Mouse (Mus musculus): ENCODE measurements around the gene Gper1. TPM values are rescaled to one million over a fixed set of nuclear protein-coding genes. Genes with fewer than 3 reads are reported as not detected.

The Gper1 gene
- total RNA-seq (2021): 1 to 10 TPM; 2.8 to 4.7 TPM
- long read RNA-seq, experiment 1, transcript Gper1-201 (3 exons, 2,537 nt): major isoform, 11 of 11 reads
- long read RNA-seq, experiment 1, partial matches to known transcripts: 0 of 11 reads
- long read RNA-seq, experiment 1, other reads (novel, unspliced or antisense): 0 of 11 reads
- long read RNA-seq, experiment 2, partial matches to known transcripts: 0 of 3 reads
- long read RNA-seq, experiment 2, other reads (novel, unspliced or antisense): 1 of 3 reads

GRCm38 (mm10) chr5:139423026-139423865 is at the start of gene Gper1:
TSS of gene Gper1 (plus strand) at chr5:139423151.
- peak; percentile 60 to 64 for DNase-seq

GRCm38 (mm10) chr5:139373889-139374444 is 49.0 kb upstream of the Gper1 start:
- no peak for DNase-seq

DNA sequence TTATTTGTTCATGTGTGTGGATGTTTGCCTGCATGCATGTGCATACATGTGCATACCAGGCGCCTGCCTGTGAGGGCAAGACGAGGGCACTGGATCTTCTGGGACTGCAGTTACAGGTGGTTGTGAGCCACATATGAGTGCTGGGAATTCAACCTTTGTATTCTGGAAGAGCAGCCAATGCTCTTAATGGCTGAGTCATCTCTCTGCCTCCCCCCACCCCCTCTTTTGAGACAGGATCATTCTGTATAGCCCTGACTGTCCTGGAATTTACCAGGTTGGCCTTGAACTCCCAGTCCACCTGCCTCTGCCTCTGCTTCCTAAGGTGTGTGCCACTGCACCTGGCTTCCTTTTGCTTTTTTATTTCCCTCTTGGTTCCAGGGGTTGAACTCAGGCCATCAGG is 48.1 kb upstream of the Gper1 start:
- no peak for DNase-seq

DNA sequence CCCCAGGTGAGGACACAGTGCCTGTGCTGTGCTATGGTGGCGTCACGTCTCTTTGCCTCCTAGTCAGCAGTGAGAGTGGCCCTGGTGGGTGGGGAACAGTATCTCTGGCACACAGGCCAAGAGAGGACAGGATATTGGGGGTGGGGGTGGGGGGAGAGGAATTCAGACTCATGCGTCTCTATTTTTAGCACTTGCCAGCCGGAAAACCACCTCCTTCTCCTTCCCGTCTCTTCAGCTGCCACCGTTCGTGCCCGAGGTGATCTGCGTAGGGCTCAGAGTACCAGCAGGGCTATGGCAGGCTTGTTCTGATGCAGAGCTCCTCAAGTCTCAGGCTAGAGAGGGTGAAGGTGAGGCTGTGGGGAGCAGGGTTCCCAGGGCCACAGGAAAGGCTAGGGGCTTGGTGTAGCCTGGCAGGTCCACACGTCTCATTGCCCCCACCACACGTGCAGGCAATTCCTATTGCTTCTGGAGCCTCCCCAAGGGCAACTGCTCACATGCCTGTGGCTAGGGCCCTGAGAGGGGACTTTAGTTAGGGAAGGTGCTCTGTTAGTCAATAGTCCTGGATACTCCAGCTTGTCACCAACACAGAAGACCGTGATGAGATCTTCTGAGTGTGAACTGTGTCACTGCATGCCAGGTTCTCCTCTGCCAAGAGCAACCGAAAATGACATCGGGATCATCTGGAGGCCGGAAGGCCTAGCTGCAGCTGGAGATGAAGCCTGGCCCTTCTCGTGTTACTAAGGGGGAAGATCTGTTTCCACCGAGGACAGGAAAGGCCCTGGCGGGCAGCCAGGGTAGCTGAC is 45.3 kb upstream of the Gper1 start, which contains the start of gene Gpr146:
TSS of gene Gpr146 (plus strand) at position 230 of the 803 bp plus-strand sequence.
- peak; percentile 81 to 87 for DNase-seq

DNA sequence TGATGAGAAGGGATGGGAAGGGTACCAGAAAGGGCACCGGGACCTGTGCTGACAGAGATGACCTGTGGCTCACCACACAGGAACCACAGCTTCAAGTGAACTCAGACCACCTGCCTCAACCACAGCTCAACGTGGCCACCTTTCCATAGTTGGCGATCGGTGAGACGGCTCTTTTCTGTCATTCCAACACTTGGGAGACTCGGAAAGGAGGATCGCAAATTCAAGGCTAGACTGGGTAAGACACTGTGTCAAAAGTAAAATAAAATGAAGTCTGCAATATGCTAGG is 44.7 kb upstream of the Gper1 start:
- no peak for DNase-seq

GRCm38 (mm10) chr5:139378986-139379629 is 43.8 kb upstream of the Gper1 start:
- peak; percentile 86 to 87 for DNase-seq

DNA sequence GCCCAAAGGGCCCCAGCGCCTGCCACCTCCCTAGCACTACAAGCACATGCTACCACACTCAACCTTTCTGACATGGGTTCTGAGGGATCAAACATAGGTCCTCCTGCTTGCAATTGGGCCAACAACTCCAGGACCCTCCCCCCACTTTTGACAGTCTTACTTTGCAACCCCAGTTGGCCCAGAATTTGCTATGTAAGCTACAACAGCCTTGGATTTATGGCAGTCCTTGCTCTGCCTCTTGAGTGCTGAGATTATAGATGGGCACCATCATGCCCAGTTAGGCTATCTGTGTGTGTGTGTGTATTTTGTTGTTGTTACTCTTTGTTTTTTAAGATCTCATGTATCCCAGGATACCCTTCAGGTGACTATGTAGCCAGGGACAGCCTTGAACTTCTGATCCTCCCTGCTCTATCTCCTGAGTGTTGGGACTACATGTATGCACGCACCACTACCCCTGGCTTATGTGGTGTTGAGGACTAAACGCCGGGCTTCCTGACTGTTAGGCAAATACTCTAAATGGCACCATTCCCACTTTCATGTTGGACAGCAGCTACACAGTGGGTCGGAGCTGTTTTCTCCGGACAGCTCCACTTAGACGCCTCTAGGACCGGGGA is 43.1 kb upstream of the Gper1 start:
- no peak for DNase-seq

- peak; percentile 98 to 99 for DNase-seq
These were observed 42.3 kb upstream of the Gper1 start for GRCm38 (mm10) chr5:139380385-139381248.

DNA sequence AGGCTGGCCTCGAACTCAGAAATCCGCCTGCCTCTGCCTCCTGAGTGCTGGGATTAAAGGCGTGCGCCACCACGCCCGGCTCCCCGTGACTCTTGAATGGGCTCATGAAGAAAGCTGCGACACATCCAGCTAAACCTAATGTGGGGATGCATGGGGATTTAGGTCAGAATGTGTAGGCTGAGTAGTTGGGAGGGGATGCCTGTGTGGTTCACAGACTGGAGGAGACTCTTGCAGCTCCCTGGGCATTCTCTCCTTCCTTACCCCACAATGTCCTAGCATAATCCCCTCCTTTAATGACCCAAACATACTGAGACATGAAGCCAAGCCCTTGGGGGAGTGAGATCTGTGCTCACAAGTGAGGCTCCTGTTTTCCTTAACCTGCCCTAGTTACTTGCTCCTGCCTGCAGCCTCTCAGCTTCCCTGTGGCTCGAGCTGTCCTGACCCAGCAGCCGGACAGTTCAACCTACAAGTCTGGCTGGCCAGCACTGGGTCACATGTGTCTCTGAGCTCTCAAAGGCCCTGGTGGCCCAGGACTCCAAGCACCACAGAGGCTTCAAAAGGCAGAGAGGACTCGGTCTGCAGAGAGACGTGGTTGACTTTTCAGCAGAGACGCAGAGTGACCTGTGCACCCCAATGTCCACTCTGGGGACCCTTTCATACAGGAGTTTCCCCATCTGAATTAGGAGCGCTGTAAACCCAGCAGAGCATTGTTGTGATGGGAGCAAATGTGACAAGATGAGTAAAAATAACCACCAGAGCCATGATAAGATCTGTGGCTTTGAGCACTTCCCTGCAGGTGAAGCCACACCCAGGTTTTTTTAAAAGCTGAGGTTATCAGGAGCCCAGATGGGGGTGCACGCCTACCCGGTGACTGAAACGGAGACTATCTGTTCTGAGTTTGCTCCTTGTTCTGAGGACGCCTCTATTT is 41.1 kb upstream of the Gper1 start:
- no peak for DNase-seq

- DNase-seq: peak; percentile 52 to 66
These were observed 40.2 kb upstream of the Gper1 start for GRCm38 (mm10) chr5:139382760-139383159.

- DNase-seq: no peak
These were observed 39.7 kb upstream of the Gper1 start for GRCm38 (mm10) chr5:139383234-139383633.

DNA sequence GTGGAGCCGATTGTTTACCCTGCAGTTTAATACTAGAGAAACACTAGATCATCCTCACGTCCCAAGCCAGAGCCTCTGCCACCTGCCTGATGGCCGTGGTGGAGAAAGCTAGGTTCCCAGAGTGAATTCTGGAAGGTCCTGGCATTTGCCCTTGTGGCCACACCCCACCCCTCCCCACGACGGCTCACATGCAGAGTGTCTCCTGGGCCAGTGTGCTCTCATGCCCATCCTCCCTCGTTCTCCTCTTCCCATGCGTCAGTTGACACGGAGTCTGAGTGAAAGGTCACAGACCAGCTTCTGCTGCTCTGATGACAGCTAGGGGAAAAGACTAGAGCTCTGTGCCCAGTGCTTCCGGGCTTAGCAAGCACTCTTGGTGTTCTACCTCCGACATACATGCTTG is 38.4 kb upstream of the Gper1 start:
- DNase-seq: peak; percentile 62 to 78

GRCm38 (mm10) chr5:139386047-139386446 is 36.9 kb upstream of the Gper1 start:
- no peak for DNase-seq

DNA sequence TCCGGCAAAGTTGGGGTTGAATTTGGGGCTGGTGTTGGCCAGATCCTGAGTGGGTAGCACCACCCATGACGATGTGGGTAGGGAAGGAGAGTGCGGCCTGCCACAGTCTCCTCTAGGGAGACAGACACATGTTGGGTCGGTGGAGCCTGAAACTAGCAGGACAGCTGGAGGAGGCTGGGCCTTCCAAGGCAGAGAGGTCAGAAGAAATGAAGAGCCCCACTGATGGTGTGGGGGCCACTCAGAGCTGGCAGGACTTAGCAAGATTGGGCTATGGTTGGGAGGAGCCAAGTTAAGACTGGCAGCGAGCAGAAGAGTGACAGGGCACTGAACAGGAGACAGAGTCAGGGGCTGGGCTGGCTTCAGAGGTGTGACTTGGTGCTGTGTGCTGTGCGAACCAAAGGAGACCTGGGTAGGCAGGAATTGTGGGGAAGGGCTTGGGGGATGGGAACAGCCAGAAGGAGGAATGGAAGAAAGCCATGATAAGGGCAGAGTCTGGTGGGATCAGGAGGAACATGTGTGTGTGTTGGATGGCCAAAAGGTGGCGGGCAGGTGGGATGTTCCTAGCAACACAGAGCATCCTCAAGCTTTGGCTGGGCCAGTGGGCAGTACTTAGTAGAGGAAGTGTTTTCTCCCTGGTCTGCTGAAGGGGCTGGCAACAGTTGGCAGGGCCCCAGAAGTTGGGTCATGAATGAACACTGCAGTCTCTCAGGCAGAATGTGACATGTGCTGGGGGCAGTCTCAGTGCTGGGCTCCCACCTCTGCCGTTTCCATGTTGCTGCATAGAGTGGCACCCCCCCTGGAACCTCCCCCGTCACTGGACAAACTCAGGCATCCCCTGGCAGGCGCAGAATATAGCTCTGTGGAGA is 35.4 kb upstream of the Gper1 start:
- peak in 1 of 2 experiments; percentile 43 for DNase-seq

GRCm38 (mm10) chr5:139388195-139388570 is 34.8 kb upstream of the Gper1 start:
- no peak for DNase-seq

GRCm38 (mm10) chr5:139388694-139389675 is 34.0 kb upstream of the Gper1 start:
- DNase-seq: no peak

DNA sequence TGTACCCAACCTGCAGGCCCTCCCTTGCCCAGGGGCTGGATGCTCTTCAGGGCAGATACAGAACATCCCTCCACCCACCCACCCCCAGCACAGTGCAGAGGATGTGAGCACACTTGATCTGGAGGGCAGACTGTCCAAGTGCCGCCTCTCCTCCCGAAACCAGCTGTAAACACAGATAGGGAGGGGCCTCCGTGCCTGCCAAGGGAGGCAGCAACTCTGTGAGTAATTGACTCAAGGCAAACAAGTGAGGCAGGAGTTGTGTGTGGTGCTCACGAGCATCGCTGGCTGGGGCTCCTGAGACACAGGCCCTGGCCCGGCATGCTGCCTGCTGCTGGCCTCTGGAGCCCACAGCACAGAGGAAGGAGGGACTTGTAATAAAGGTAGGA is 33.3 kb upstream of the Gper1 start:
- peak; percentile 78 to 79 for DNase-seq
